Mouse (Mus musculus) myocyte (in vitro differentiated cells): ENCODE results near the gene Casp7.

Experiments
- CEBPB ChIP-seq: IDR thresholded peaks from 2 replicates; pipeline ENCODE4 v1.6.1; 2011; ENCODE audit warnings: mild to moderate bottlenecking, moderate library complexity; ENCODE audit not compliant: poor library complexity, insufficient read depth, severe bottlenecking
- E2F4 ChIP-seq: IDR thresholded peaks from one replicate; pipeline ENCODE4 v1.6.1; 2011; ENCODE audit warnings: mild to moderate bottlenecking, control low read depth, moderate library complexity; ENCODE audit not compliant: insufficient read depth
- MAX ChIP-seq: IDR thresholded peaks from one replicate; pipeline ENCODE4 v1.6.1; 2011; ENCODE audit warnings: low read depth, mild to moderate bottlenecking, control low read depth
- MYOD1 ChIP-seq, 3 experiments: IDR thresholded peaks; one replicate each; pipeline ENCODE4 v1.6.1; 2011; ENCODE audit warnings: control low read depth in 2 of 3, low read depth in 2 of 3, mild to moderate bottlenecking in 2 of 3, moderate library complexity in 1 of 3; ENCODE audit not compliant: insufficient read length in 2 of 3, control insufficient read depth in 1 of 3
- MYOG ChIP-seq, 3 experiments: IDR thresholded peaks; one replicate each; pipeline ENCODE4 v1.6.1; 2011; ENCODE audit warnings: control low read depth in 2 of 3, low read depth in 2 of 3, mild to moderate bottlenecking in 2 of 3; ENCODE audit not compliant: insufficient read length in 2 of 3, control insufficient read depth in 1 of 3, insufficient read depth in 1 of 3
- POLR2A ChIP-seq: IDR thresholded peaks from one replicate; pipeline ENCODE4 v1.6.1; 2011; ENCODE audit warnings: low read depth, mild to moderate bottlenecking, control low read depth, moderate library complexity; ENCODE audit not compliant: insufficient read length
- POLR2AphosphoS2 ChIP-seq: IDR thresholded peaks from one replicate; pipeline ENCODE4 v1.6.1; 2011; ENCODE audit warnings: low read depth, control low read depth; ENCODE audit not compliant: insufficient read length
- REST ChIP-seq: IDR thresholded peaks from one replicate; pipeline ENCODE4 v1.6.1; 2011; ENCODE audit warnings: mild to moderate bottlenecking, control low read depth, moderate library complexity; ENCODE audit not compliant: insufficient read depth, insufficient read length
- SRF ChIP-seq: IDR thresholded peaks from one replicate; pipeline ENCODE4 v1.6.1; 2011; ENCODE audit warnings: low read depth; ENCODE audit not compliant: control insufficient read depth, insufficient read length
- TCF12 ChIP-seq: IDR thresholded peaks from one replicate; pipeline ENCODE4 v1.6.1; 2011; ENCODE audit warnings: mild to moderate bottlenecking, control low read depth; ENCODE audit not compliant: poor library complexity, insufficient read depth, severe bottlenecking
- TCF3 ChIP-seq: IDR thresholded peaks from one replicate; pipeline ENCODE4 v1.6.1; 2011; ENCODE audit warnings: low read depth, control low read depth; ENCODE audit not compliant: insufficient read length
- USF1 ChIP-seq: IDR thresholded peaks from one replicate; pipeline ENCODE4 v1.6.1; 2011; ENCODE audit warnings: low read depth, mild to moderate bottlenecking, control low read depth, moderate library complexity

GRCm38 (mm10) chr19:56406581-56406980 is 9.7 kb downstream of the Casp7 start:
- TF ChIP-seq POLR2A (no peak), CEBPB (no peak), MAX (no peak), USF1 (no peak), POLR2AphosphoS2 (no peak), TCF12 (no peak), MYOD1 (IDR thresholded peaks at IDR 0.05; ENCODE audit: control insufficient read depth in 1 of 3, insufficient read length in 2 of 3, low read depth in 2 of 3) (peak; percentile 32 to 87 (median 51)), MYOG (IDR thresholded peaks at IDR 0.05; ENCODE audit: control insufficient read depth in 1 of 3, insufficient read depth in 1 of 3, insufficient read length in 2 of 3, low read depth in 2 of 3) (peak; percentile 60 to 94 (median 92)), SRF (no peak), E2F4 (no peak), TCF3 (no peak), REST (no peak)
